Mouse (Mus musculus) common myeloid progenitor, adult 5-6 weeks (primary cell): ENCODE results near the gene Rgl1. TPM values are rescaled to one million over a fixed set of nuclear protein-coding genes. Genes with fewer than 3 reads are reported as not detected.

Experiments used
- total RNA-seq: library from RNA; stranded (forward); fragments of 200-1000, 187-1606 nt; gene quantifications from 2 replicates; pipeline ENCODE4 v1.2.3, GENCODE M21; 2017

Gene Rgl1
- total RNA-seq, 1 experiment from 2014 or later, result 9.5 TPM

Other genes with a start within 250 kb of the Rgl1 start
- not detected in 2 replicates for gene Apobec4, start 15.8 kb downstream of the Rgl1 start, total RNA-seq
- 101 and 118 TPM in 2 replicates for gene Arpc5, start 191 bp upstream of the Rgl1 start, total RNA-seq
- gene Ncf2, start 33.8 kb upstream of the Rgl1 start, total RNA-seq, result 70.1 and 77.4 TPM in 2 replicates
- gene Smg7, start 136.3 kb upstream of the Rgl1 start, total RNA-seq, result 28.7 and 41.9 TPM in 2 replicates
- gene Nmnat2, start 188.6 kb upstream of the Rgl1 start, total RNA-seq, result 0.09 TPM in 1 of 2 replicates, not detected in the other